Mouse (Mus musculus): Measurements from ENCODE around the gene Spaar. TPM values are rescaled to one million over a fixed set of nuclear protein-coding genes. Genes with fewer than 3 reads are reported as not detected.

The Spaar gene
- polyA plus RNA-seq (2012; ENCODE audit: insufficient read depth, insufficient read length, missing spikeins): not detected in 2 replicates

DNA sequence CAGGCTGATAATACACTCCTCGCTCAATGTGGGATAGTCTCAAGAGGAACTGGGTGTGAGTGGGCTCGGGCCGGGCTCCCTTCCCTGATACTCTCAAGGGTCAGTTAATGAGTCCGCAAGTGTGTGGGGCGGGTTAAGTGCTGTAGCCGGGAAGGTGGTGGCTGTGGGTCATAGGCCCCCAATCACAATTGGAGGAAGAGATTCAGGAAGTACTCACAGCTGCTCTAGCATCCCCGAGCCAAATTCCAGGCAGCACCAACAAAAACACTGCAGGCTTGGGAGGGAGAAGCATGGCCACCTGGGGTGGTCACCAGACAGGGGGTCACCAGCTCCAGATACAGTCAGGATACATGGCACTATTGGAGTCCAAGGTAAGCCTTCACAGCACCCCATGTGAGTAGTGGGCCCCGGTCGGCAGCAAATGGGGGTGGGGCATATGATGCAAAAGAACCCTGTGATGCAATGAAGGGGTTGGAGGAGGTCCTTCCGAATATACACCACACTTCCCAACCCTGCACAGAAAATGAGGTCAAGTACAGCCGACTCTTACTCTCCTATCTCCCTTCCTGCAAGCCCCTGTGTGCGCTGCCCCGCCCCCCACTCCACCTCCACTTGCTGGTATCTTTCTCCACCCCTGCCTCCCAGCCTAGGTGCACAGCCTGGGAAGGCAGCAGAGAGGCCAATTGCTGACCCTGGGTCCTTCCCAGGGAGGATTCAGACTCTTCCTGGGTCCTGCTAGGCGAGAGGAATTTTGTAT lies at the start of gene Spaar:
Gene Spaar, plus strand, starts transcription at position 241 of the 757 bp plus-strand sequence.
- TF ChIP-seq POLR2A (IDR thresholded peaks at IDR 0.05; ENCODE audit: borderline replicate concordance, low read depth, low read length): no peak
- TF ChIP-seq CTCF (IDR thresholded peaks at IDR 0.05; ENCODE audit: low read depth, low read length): no peak
- Histone ChIP-seq H3K4me1 (ENCODE audit: control insufficient read depth, insufficient read depth, low read length) (no peaks in the 10 kb centered on the region), H3K27ac (ENCODE audit: insufficient read depth, low read depth, low read length) (no peak within 1 kb of the TSS), H3K4me3 (ENCODE audit: insufficient read depth, low read length) (no peak within 1 kb of the TSS)

DNA sequence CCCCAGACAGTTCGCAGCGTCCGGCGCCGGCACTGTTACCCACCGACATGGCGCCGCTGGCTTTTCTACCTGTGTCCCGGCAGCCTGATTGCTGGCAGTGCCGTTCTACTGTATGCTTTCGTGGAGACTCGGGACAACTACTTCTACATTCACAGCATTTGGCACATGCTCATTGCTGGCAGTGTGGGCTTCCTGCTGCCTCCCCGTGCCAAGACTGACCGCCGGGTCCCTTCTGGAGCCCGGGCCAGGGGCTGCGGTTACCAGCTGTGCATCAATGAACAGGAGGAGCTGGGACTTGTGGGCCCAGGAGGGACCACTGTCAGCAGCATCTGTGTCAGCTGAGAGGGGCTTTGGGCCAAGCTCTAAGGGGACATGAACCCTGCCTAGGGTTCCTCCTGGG lies 39.8 kb upstream of the Spaar start:
- Histone ChIP-seq H3K4me3 (ENCODE audit: insufficient read depth, low read length) (no peak overlapping the region), H3K27ac (ENCODE audit: insufficient read depth, low read depth, low read length) (no peak overlapping the region), H3K4me1 (ENCODE audit: control insufficient read depth, insufficient read depth, low read length) (no peaks in the 10 kb centered on the region)
- TF ChIP-seq CTCF (IDR thresholded peaks at IDR 0.05; ENCODE audit: low read depth, low read length) (no peak), POLR2A (IDR thresholded peaks at IDR 0.05; ENCODE audit: borderline replicate concordance, low read depth, low read length) (no peak)

DNA sequence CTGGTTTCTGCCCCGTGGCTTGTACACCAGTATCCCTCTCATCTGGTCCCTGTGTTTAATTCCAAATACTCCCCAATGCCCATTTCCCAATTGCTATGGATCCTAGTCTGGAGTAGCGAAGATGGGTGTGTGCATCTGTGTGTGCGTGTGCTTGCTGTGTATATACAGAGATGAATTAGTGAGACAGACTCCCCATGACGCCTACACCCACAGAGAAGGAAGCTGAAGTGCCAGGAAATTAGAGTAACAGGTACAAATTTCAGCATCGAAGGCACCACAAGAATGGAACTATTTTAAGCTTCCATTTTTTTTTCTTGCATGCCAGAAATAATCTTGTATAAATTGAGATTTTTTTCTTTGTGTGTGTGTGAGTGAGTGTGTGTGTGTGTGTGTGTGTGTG lies 38.8 kb upstream of the Spaar start:
- Histone ChIP-seq H3K4me3 (ENCODE audit: insufficient read depth, low read length) (no peak overlapping the region), H3K4me1 (ENCODE audit: control insufficient read depth, insufficient read depth, low read length) (no peaks in the 10 kb centered on the region), H3K27ac (ENCODE audit: insufficient read depth, low read depth, low read length) (no peak overlapping the region)
- TF ChIP-seq POLR2A (IDR thresholded peaks at IDR 0.05; ENCODE audit: borderline replicate concordance, low read depth, low read length) (no peak), CTCF (IDR thresholded peaks at IDR 0.05; ENCODE audit: low read depth, low read length) (no peak)

DNA sequence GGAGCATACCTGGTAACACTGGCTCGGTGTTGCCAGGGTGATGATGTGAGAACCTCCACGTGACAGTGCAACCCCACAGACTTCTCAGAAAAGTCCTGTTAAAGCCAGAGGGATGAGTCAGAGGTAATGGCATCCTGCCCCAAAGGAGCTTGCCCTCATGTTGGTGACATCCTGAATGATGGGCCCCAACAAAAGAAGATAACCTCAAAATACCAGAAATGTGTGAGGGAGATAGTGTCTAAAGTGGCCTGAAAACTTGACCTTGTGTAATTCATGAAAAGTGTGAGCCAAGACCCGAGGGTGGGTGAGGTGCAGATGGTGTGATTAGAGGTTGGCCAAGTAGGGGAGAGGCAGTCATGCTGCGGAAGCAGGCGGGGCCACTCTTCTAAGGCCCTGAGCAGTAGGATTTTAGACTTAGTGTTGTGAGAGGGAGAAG lies 36.0 kb upstream of the Spaar start:
- no peaks in the 10 kb centered on the region for H3K4me1 ChIP-seq (ENCODE audit: control insufficient read depth, insufficient read depth, low read length)
- H3K27ac ChIP-seq (ENCODE audit: insufficient read depth, low read depth, low read length): no peak overlapping the region
- H3K4me3 ChIP-seq (ENCODE audit: insufficient read depth, low read length): no peak overlapping the region
- TF ChIP-seq POLR2A (IDR thresholded peaks at IDR 0.05; ENCODE audit: borderline replicate concordance, low read depth, low read length) (no peak), CTCF (IDR thresholded peaks at IDR 0.05; ENCODE audit: low read depth, low read length) (no peak)

DNA sequence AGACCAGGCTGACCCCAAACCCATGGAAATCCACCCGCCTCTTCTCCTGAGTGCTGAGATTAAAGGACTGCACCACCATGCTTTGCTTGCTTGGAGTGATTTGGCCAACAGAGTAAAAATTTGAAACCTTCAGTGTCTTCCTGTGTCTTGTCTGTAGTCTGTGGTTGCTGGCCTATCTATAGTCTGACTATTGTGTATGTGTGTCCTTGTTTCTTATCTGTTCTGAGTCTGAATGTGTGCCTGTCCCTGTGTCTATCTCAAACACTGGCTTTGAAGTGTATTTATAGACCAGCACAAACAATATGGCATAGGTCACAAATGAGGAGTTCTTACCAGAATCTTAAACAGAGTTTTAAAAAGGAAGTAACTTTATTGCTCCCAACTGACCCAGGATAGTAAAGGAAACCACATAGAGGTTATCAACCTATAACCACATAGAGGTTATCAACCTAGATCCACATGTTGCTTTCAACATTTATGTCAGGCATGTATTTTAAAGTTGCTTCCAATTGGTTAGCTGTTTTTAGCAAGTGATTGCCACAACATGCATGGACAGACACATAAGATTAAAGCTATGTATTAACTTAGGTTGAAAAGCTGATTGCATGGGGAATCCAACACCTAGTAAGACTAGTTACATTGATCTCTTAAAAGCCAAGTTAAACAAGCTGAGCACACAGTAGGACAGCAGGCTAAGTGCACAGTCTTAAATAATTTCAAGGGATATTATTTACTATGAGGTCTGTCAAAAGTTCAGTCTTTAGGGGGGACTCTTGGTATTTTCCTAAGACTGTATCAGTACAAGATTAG lies 35.2 kb upstream of the Spaar start:
- Histone ChIP-seq H3K4me3 (ENCODE audit: insufficient read depth, low read length) (no peak overlapping the region), H3K27ac (ENCODE audit: insufficient read depth, low read depth, low read length) (no peak overlapping the region), H3K4me1 (ENCODE audit: control insufficient read depth, insufficient read depth, low read length) (no peaks in the 10 kb centered on the region)
- TF ChIP-seq POLR2A (IDR thresholded peaks at IDR 0.05; ENCODE audit: borderline replicate concordance, low read depth, low read length) (no peak), CTCF (IDR thresholded peaks at IDR 0.05; ENCODE audit: low read depth, low read length) (no peak)

DNA sequence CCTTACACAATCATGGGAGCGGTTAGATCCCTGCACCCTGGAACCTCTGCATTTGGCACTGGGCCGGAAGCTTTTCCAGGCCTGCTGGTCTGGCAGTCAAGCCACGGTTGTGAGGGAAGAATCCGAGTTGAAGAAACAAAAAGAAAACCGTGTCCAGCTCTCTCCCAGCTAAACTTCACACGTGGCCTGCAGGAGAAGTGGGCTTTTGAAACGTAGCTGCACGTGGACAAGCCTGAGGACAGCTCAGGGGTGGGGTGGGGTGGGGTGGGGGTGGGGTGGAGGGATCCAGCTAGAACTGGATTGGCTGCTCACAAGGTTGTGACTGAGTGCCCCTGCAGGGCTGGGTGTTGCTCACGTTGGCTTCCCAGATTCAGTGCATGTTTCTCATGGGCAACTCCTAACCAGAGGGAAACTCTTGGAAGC lies 34.6 kb upstream of the Spaar start:
- no peak for TF ChIP-seq POLR2A (IDR thresholded peaks at IDR 0.05; ENCODE audit: borderline replicate concordance, low read depth, low read length)
- no peak for TF ChIP-seq CTCF (IDR thresholded peaks at IDR 0.05; ENCODE audit: low read depth, low read length)
- Histone ChIP-seq H3K27ac (ENCODE audit: insufficient read depth, low read depth, low read length) (no peak overlapping the region), H3K4me1 (ENCODE audit: control insufficient read depth, insufficient read depth, low read length) (no peaks in the 10 kb centered on the region), H3K4me3 (ENCODE audit: insufficient read depth, low read length) (no peak overlapping the region)

DNA sequence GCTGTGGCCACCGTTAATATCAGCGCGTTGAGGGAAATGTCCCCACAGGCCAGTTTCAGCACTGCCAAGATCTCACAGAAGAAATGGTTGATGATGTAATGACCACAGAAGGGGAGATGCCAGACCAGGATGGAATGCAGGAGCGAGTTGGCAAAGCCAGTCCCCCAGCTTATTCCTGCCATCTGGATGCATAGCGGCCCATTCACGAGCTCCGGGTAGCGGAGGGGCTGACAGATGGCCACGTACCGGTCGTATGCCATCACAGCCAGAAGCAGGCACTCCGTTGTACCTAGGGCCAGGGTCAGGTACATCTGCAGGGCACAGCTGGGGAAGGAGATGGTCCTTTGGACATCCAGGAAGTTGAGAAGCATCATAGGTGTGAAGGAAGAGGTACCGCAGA lies 33.3 kb upstream of the Spaar start:
- TF ChIP-seq CTCF (IDR thresholded peaks at IDR 0.05; ENCODE audit: low read depth, low read length) (no peak), POLR2A (IDR thresholded peaks at IDR 0.05; ENCODE audit: borderline replicate concordance, low read depth, low read length) (no peak)
- Histone ChIP-seq H3K4me1 (ENCODE audit: control insufficient read depth, insufficient read depth, low read length) (no peaks in the 10 kb centered on the region), H3K27ac (ENCODE audit: insufficient read depth, low read depth, low read length) (no peak overlapping the region), H3K4me3 (ENCODE audit: insufficient read depth, low read length) (no peak overlapping the region)

DNA sequence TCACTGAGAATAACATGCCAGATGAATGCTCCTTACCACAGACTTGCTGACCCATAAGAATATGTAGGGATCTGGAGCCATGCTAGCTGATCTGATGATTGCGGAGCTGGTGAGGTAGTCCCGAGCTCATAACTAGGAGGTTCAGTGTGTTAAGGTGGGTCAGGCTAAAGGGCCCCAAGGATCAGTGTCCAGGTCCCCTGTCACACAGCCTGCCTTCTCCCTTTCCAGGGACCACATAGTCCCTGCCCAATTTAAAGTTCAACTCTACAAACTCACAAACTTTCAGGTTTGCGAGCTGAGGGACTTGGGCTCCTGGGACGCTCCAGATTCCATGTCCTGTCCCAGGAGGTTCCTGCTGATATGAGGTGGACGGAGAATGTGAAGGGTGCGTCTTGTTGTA lies 29.1 kb upstream of the Spaar start, which contains the start of gene Olfr70:
Gene Olfr70, minus strand, starts transcription at position 101 of the 400 bp plus-strand sequence.
- Histone ChIP-seq H3K4me3 (ENCODE audit: insufficient read depth, low read length) (no peak within 1 kb of the TSS), H3K27ac (ENCODE audit: insufficient read depth, low read depth, low read length) (no peak within 1 kb of the TSS), H3K4me1 (ENCODE audit: control insufficient read depth, insufficient read depth, low read length) (no peaks in the 10 kb centered on the region)
- TF ChIP-seq CTCF (IDR thresholded peaks at IDR 0.05; ENCODE audit: low read depth, low read length): no peak

DNA sequence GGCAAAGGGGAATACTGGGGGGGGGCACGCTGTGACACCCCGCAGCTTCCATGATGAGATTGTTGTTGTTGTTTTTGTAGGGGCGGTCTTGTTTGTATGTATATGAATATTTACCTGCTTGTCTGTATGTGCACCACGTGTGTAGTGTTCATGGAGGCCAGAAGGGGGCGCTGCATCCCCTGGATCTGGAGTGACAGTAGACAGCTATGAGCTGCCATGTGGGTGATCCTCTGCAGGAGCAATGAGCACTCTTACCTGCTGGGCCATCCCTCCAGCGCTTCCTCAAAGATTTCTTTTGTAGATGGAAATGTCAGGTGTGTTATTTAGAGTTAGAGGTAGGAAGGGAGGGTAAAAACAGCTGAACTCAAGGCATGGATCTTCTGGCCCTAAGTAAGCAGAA lies 26.4 kb upstream of the Spaar start:
- peak; percentile 47; the same call in 1 of the 2 replicates for TF ChIP-seq CTCF (IDR thresholded peaks at IDR 0.05; ENCODE audit: low read depth, low read length)
- TF ChIP-seq POLR2A (IDR thresholded peaks at IDR 0.05; ENCODE audit: borderline replicate concordance, low read depth, low read length): no peak

DNA sequence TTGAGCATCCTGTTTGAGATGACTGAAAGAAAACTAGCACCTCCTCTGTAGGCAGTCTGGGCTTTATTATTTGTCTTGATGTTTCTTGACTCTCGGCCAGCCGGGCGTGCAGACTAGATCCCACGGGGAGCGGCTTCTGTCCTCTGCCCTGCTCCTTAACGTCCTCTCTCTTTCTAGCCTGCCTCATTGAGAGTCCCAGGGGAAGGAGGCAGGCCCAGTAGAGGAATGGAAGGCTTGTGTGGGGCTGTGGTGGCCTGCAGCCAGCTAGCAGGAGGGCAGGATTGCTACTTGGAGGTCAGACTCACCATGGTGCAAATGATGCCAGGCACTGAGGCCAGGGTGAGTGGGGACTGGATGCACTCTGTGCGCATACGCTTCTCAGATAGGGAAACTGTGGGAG lies 26.0 kb upstream of the Spaar start:
- TF ChIP-seq POLR2A (IDR thresholded peaks at IDR 0.05; ENCODE audit: borderline replicate concordance, low read depth, low read length): no peak
- TF ChIP-seq CTCF (IDR thresholded peaks at IDR 0.05; ENCODE audit: low read depth, low read length): no peak
- Histone ChIP-seq H3K4me1 (ENCODE audit: control insufficient read depth, insufficient read depth, low read length) (no peaks in the 10 kb centered on the region), H3K4me3 (ENCODE audit: insufficient read depth, low read length) (no peak overlapping the region), H3K27ac (ENCODE audit: insufficient read depth, low read depth, low read length) (no peak overlapping the region)

More for the DNA sequence above, 26.4 kb upstream of the Spaar start:
- H3K4me3 ChIP-seq (ENCODE audit: insufficient read depth, low read length): no peak overlapping the region
- H3K27ac ChIP-seq (ENCODE audit: insufficient read depth, low read depth, low read length): no peak overlapping the region
- no peaks in the 10 kb centered on the region for H3K4me1 ChIP-seq (ENCODE audit: control insufficient read depth, insufficient read depth, low read length)
